ENCODE assay signal across 8 mouse cellular contexts in genomic region chr13:33934743-33935142, GRCm38 (mm10). TPM values are rescaled to one million over a fixed set of nuclear protein-coding genes. Genes with fewer than 3 reads are reported as not detected.
DNase-seq lines count a peak whose midpoint lies in the region; ATAC-seq and TF ChIP-seq lines count a peak whose summit lies in the region.

No protein-coding gene starts in this region.

- peak overlapping the region; percentile 89 for H3K4me3 ChIP-seq in left cerebral cortex, adult 2 months
- peak overlapping the region; percentile 86 for H3K4me3 ChIP-seq in brown adipose tissue, adult 24 weeks (ENCODE audit: insufficient read depth, low read depth, low read length)
- H3K4me3 ChIP-seq in hindbrain, embryonic 15.5 days = peak overlapping the region; percentile 78; the same call in 1 of the 2 replicates
- peak overlapping the region; percentile 60; the same call in 1 of the 2 replicates for H3K4me3 ChIP-seq in midbrain, embryonic 15.5 days

- no peak for ATAC-seq in hindbrain, embryonic 15.5 days (ENCODE audit: low FRiP score, low read depth)
- ATAC-seq in midbrain, embryonic 15.5 days (replicated peaks) = no peak

- no peak overlapping the region for H3K9ac ChIP-seq in hindbrain, embryonic 15.5 days
- no peak overlapping the region for H3K9ac ChIP-seq in midbrain, embryonic 15.5 days

- WGBS in hindbrain, embryonic 15.5 days = 83% methylated on average over 6 of the region's 6 CpGs
- WGBS in midbrain, embryonic 15.5 days = 80% methylated on average over 6 of the region's 6 CpGs

- no peak for DNase-seq in left cerebral cortex, adult 2 months (ENCODE audit: extremely low spot score in 1 of 2, low spot score in 2 of 2)
- DNase-seq in left cerebral cortex, postnatal 4 days = no peak
- no peak for DNase-seq in layer of hippocampus, adult 8-10 months (ENCODE audit: low spot score in 2 of 2)
- DNase-seq in left cerebral cortex, postnatal 14 days (ENCODE audit: low spot score in 2 of 2) = no peak
- no peak for DNase-seq in kidney, postnatal 10 days

- peak overlapping the region; percentile 91 for H3K4me2 ChIP-seq in hindbrain, embryonic 15.5 days
- H3K4me2 ChIP-seq in midbrain, embryonic 15.5 days = peak overlapping the region; percentile 91; the same call in 1 of the 2 replicates

- H3K36me3 ChIP-seq in hindbrain, embryonic 15.5 days = peaks cover 3% of the 10 kb centered on the region; the same call in 1 of the 2 replicates
- H3K36me3 ChIP-seq in midbrain, embryonic 15.5 days (replicated peaks) = no peaks in the 10 kb centered on the region

- intact Hi-C loops in left cerebral cortex, adult 2 months (cut with DNase I) = no loop called here
- intact Hi-C loops in left cerebral cortex, postnatal 4 days (cut with DNase I) = no loop called here
- intact Hi-C loops in left cerebral cortex, postnatal 14 days (cut with DNase I) = no loop called here

- TF ChIP-seq CTCF in left cerebral cortex, adult 2 months (IDR thresholded peaks at IDR 0.05) = no peak

- no peak overlapping the region for H3K27ac ChIP-seq in left cerebral cortex, adult 2 months
- peak overlapping the region; percentile 68 for H3K27ac ChIP-seq in brown adipose tissue, adult 24 weeks (replicated peaks; ENCODE audit: low read depth, low read length)
- no peak overlapping the region for H3K27ac ChIP-seq in hindbrain, embryonic 15.5 days (replicated peaks)
- no peak overlapping the region for H3K27ac ChIP-seq in midbrain, embryonic 15.5 days

- peaks cover 3% of the 10 kb centered on the region; the same call in 1 of the 2 replicates for H3K4me1 ChIP-seq in brown adipose tissue, adult 24 weeks (ENCODE audit: control insufficient read depth, insufficient read depth, insufficient read length, low read length)
- peaks cover 10% of the 10 kb centered on the region for H3K4me1 ChIP-seq in hindbrain, embryonic 15.5 days (replicated peaks)
- H3K4me1 ChIP-seq in midbrain, embryonic 15.5 days = peaks cover 8% of the 10 kb centered on the region; the same call in 1 of the 2 replicates

- no peaks in the 10 kb centered on the region for H3K9me3 ChIP-seq in hindbrain, embryonic 15.5 days
- no peaks in the 10 kb centered on the region for H3K9me3 ChIP-seq in midbrain, embryonic 15.5 days

- H3K27me3 ChIP-seq in hindbrain, embryonic 15.5 days = no peaks in the 10 kb centered on the region
- no peaks in the 10 kb centered on the region for H3K27me3 ChIP-seq in midbrain, embryonic 15.5 days (replicated peaks)

RNA-seq across cellular contexts. Expression of gene Serpinb6c, which starts 29.2 kb away (rescaled TPM):
- total RNA-seq in left cerebral cortex, adult 2 months (2021) = under 1 TPM; 0.37 to 0.70 TPM
- total RNA-seq in left cerebral cortex, postnatal 4 days (2021) = under 1 TPM in 1 of 2 experiments, not detected in 1; 0.40 TPM
- polyA plus RNA-seq in brown adipose tissue, adult 24 weeks (2012; ENCODE audit: insufficient read depth, insufficient read length, missing spikeins) = not detected in 2 replicates
- polyA plus RNA-seq in hindbrain, embryonic 15.5 days (2015; fragmentation: Nextera tagmentation; extraction: Ambion mirVana) = 0.14 and 0.20 TPM in 2 replicates
- polyA plus RNA-seq in midbrain, embryonic 15.5 days (2015; fragmentation: Nextera tagmentation; extraction: Ambion mirVana) = 0.51 TPM in 1 of 2 replicates, not detected in the other
- total RNA-seq in layer of hippocampus, adult 8-10 months (2022) = under 1 TPM in 3 of 4 experiments, not detected in 1; 0.36 to 0.71 (median 0.57) TPM
- total RNA-seq in left cerebral cortex, postnatal 14 days (2021) = 1 to 10 TPM; 1.0 to 1.1 TPM

RNA-seq across cellular contexts. Expression of gene Nqo2, which starts 29.7 kb away (rescaled TPM):
- total RNA-seq in left cerebral cortex, adult 2 months (2021) = 1 to 10 TPM; 5.0 to 7.6 TPM
- 1 to 10 TPM; 3.2 to 3.3 TPM for total RNA-seq in left cerebral cortex, postnatal 4 days (2021)
- 33.8 and 34.4 TPM in 2 replicates for polyA plus RNA-seq in brown adipose tissue, adult 24 weeks (2012; ENCODE audit: insufficient read depth, insufficient read length, missing spikeins)
- 9.0 and 9.1 TPM in 2 replicates for polyA plus RNA-seq in hindbrain, embryonic 15.5 days (2015; fragmentation: Nextera tagmentation; extraction: Ambion mirVana)
- 7.2 and 8.3 TPM in 2 replicates for polyA plus RNA-seq in midbrain, embryonic 15.5 days (2015; fragmentation: Nextera tagmentation; extraction: Ambion mirVana)
- 1 to 10 TPM; 5.8 to 9.3 (median 7.3) TPM for total RNA-seq in layer of hippocampus, adult 8-10 months (2022)
- 1 to 10 TPM; 5.2 to 6.2 TPM for total RNA-seq in left cerebral cortex, postnatal 14 days (2021)
